ENCODE assay signal across 28 mouse cellular contexts in the genomic region with DNA sequence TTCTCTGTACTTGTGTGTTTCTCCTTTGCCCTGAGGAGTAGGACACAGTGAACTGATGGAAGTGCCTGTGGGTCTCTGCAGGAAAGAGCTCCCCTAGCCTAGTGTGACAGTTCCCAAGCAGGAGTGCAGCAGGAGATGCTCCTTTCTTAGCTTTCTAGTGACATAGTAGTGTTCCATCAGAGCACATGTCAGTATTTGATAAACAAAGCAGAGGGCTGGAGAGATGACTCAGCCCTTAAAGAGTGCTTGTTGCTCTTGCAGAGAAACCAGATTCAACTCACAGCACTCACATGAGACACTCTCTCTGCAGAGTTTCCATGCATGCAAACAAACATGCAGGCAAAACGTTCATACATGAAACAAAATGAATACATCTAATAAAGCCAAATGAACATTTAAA. TPM values are rescaled to one million over a fixed set of nuclear protein-coding genes. Genes with fewer than 3 reads are reported as not detected.
A peak's percentile ranks its signal among the peaks of the same experiment; 100 is the strongest.
DNase-seq lines count a peak whose midpoint lies in the region; ATAC-seq and TF ChIP-seq lines count a peak whose summit lies in the region.
"Had no signal": no experiment of that assay in that cellular context is flagged by ENCODE, and none has a peak within 500 bp of the region (broad histone marks: within the 10 kb centered on the region; RNA-seq: fewer than 3 reads in every experiment).

No protein-coding gene starts in this region.

- H3K36me3 ChIP-seq in heart, embryonic 12.5 days: peaks cover 50% of the 10 kb centered on the region
- no peaks in the 10 kb centered on the region for H3K36me3 ChIP-seq in heart, adult 2 months (ENCODE audit: control insufficient read depth, insufficient read depth, low read length)
- H3K36me3 ChIP-seq in liver, embryonic 16.5 days (ENCODE audit: control insufficient read depth, insufficient read depth): peaks cover 26% of the 10 kb centered on the region
- peaks cover 7% of the 10 kb centered on the region; the same call in 1 of the 2 replicates for H3K36me3 ChIP-seq in kidney, embryonic 16.5 days (ENCODE audit: insufficient read depth, low read length)

- peaks cover 3% of the 10 kb centered on the region; the same call in 1 of the 2 replicates for H3K79me2 ChIP-seq in heart, adult 2 months (replicated peaks; ENCODE audit: control insufficient read depth, insufficient read depth, low read length)

- H3K4me3 ChIP-seq in heart, embryonic 12.5 days: no peak overlapping the region
- no peak overlapping the region for H3K4me3 ChIP-seq in heart, adult 2 months
- no peak overlapping the region for H3K4me3 ChIP-seq in bone marrow, adult 2 months (replicated peaks; ENCODE audit: control insufficient read depth, low read depth, low read length)
- H3K4me3 ChIP-seq in liver, embryonic 16.5 days (ENCODE audit: low read depth, low read length): peak overlapping the region; percentile 29
- no peak overlapping the region for H3K4me3 ChIP-seq in kidney, embryonic 16.5 days (ENCODE audit: low read length)
- H3K4me3 ChIP-seq in cerebellum, adult 2 months (replicated peaks; ENCODE audit: insufficient read depth, low read depth, low read length): no peak overlapping the region
- H3K4me3 ChIP-seq: embryonic facial prominence, embryonic 10.5 days; forebrain, embryonic 12.5 days; limb, embryonic 12.5 days; neural tube, embryonic 15.5 days had no signal

- H3K9ac ChIP-seq in heart, embryonic 12.5 days: no peak overlapping the region
- H3K9ac ChIP-seq in heart, adult 2 months (ENCODE audit: low read depth, low read length): no peak overlapping the region
- no peak overlapping the region; the same call in 1 of the 2 replicates for H3K9ac ChIP-seq in liver, embryonic 16.5 days (ENCODE audit: low read depth, low read length)
- H3K9ac ChIP-seq in kidney, embryonic 16.5 days (replicated peaks; ENCODE audit: low read length): no peak overlapping the region
- H3K9ac ChIP-seq: forebrain, embryonic 12.5 days; limb, embryonic 12.5 days; lung, embryonic 14.5 days; neural tube, embryonic 15.5 days had no signal

- peak overlapping the region; percentile 48 for H3K4me2 ChIP-seq in heart, embryonic 12.5 days
- H3K4me2 ChIP-seq in liver, embryonic 16.5 days (ENCODE audit: low read depth, low read length): peak overlapping the region; percentile 52
- no peak overlapping the region for H3K4me2 ChIP-seq in kidney, embryonic 16.5 days (replicated peaks; ENCODE audit: low read depth, low read length)
- H3K4me2 ChIP-seq: forebrain, embryonic 12.5 days; limb, embryonic 12.5 days; lung, embryonic 14.5 days; midbrain, embryonic 11.5 days; neural tube, embryonic 15.5 days had no signal

- WGBS in heart, embryonic 12.5 days: 79% methylated on average over 1 of the region's 1 CpGs
- 68% methylated on average over 1 of the region's 1 CpGs for WGBS in heart, adult 2 months
- WGBS in bone marrow, adult 2 months: 79% methylated on average over 1 of the region's 1 CpGs
- WGBS in liver, embryonic 16.5 days (ENCODE audit: insufficient replicate concordance): 61% methylated on average over 1 of the region's 1 CpGs
- 78% methylated on average over 1 of the region's 1 CpGs for WGBS in kidney, embryonic 16.5 days
- 93% methylated on average over 1 of the region's 1 CpGs for WGBS in cerebellum, adult 2 months

- DNase-seq in heart, adult 2 months: no peak
- DNase-seq in liver: peak; percentile 51
- DNase-seq in cerebellum, adult 2 months: no peak
- no peak for DNase-seq in testis, postnatal 14 days (ENCODE audit: low spot score)
- DNase-seq: adrenal gland, postnatal 10 days; cerebellum, adult 11 months; cerebellum, postnatal 10 days; gastrocnemius, postnatal 36 days; heart, postnatal 10 days; kidney, adult 9 months; kidney, postnatal 36 days; lung, embryonic 14.5 days; lung, postnatal 4 days; right cerebral cortex, postnatal 14 days had no signal

- peaks cover 18% of the 10 kb centered on the region for H3K4me1 ChIP-seq in heart, embryonic 12.5 days (replicated peaks)
- H3K4me1 ChIP-seq in heart, adult 2 months (ENCODE audit: control insufficient read depth, insufficient read depth, low read length): 0 out of 2 replicates have a peak, but pooled peaks cover 1% of the 10 kb centered on the region
- no peaks in the 10 kb centered on the region; the same call in 1 of the 2 replicates for H3K4me1 ChIP-seq in bone marrow, adult 2 months (ENCODE audit: control insufficient read depth, insufficient read depth, low read length)
- H3K4me1 ChIP-seq in liver, embryonic 16.5 days (ENCODE audit: control insufficient read depth, low read depth, low read length): peaks cover 48% of the 10 kb centered on the region
- H3K4me1 ChIP-seq in kidney, embryonic 16.5 days (ENCODE audit: insufficient read depth, low read length): peaks cover 7% of the 10 kb centered on the region
- peaks cover 5% of the 10 kb centered on the region; the same call in 1 of the 2 replicates for H3K4me1 ChIP-seq in cerebellum, adult 2 months (ENCODE audit: control insufficient read depth, insufficient read depth, low read length)

- ATAC-seq in heart, embryonic 12.5 days (ENCODE audit: insufficient number of reproducible peaks, low FRiP score): peak; percentile 43; the same call in 1 of the 2 replicates
- no peak for ATAC-seq in liver, embryonic 16.5 days (ENCODE audit: low read depth)
- no peak for ATAC-seq in kidney, embryonic 16.5 days (ENCODE audit: low FRiP score, low TSS enrichment)
- ATAC-seq: activated CD4-positive, CD25-positive, alpha-beta regulatory T cell, adult 4 months; CD4-positive, CD25-positive, alpha-beta regulatory T cell, adult 4 months; hindbrain, postnatal 0 days; intestine, embryonic 16.5 days had no signal

- peak overlapping the region; percentile 26 for H3K27ac ChIP-seq in heart, embryonic 12.5 days (ENCODE audit: poor library complexity, severe bottlenecking)
- no peak overlapping the region for H3K27ac ChIP-seq in heart, adult 2 months
- H3K27ac ChIP-seq in bone marrow, adult 2 months (ENCODE audit: control insufficient read depth, insufficient read depth, low read depth, low read length, poor library complexity): peak overlapping the region; percentile 3; the same call in 1 of the 2 replicates
- H3K27ac ChIP-seq in liver, embryonic 16.5 days (ENCODE audit: low read length): peak overlapping the region; percentile 88
- H3K27ac ChIP-seq in kidney, embryonic 16.5 days (ENCODE audit: low read length): no peak overlapping the region
- H3K27ac ChIP-seq in cerebellum, adult 2 months (ENCODE audit: insufficient read depth, low read length): no peak overlapping the region
- H3K27ac ChIP-seq: embryonic facial prominence, embryonic 10.5 days; forebrain, embryonic 12.5 days; hindbrain, postnatal 0 days; limb, embryonic 12.5 days; neural tube, embryonic 15.5 days; stomach, postnatal 0 days had no signal

- TF ChIP-seq POLR2A in heart, adult 2 months (IDR thresholded peaks at IDR 0.05; ENCODE audit: insufficient read depth, low read depth, low read length): no peak
- TF ChIP-seq POLR2A in bone marrow, adult 2 months (IDR thresholded peaks at IDR 0.05; ENCODE audit: borderline replicate concordance, control insufficient read depth, low read depth, low read length): no peak
- no peak for TF ChIP-seq POLR2A in cerebellum, adult 2 months (IDR thresholded peaks at IDR 0.05; ENCODE audit: borderline replicate concordance, insufficient read depth, low read length)

- no peaks in the 10 kb centered on the region for H3K27me3 ChIP-seq in heart, embryonic 12.5 days (replicated peaks)
- no peaks in the 10 kb centered on the region for H3K27me3 ChIP-seq in heart, adult 2 months (ENCODE audit: control insufficient read depth, insufficient read depth, low read length)
- H3K27me3 ChIP-seq in liver, embryonic 16.5 days (ENCODE audit: control insufficient read depth, insufficient read depth, low read depth, low read length): no peaks in the 10 kb centered on the region
- H3K27me3 ChIP-seq in kidney, embryonic 16.5 days (ENCODE audit: insufficient read depth, low read length): no peaks in the 10 kb centered on the region
- H3K27me3 ChIP-seq in cerebellum, adult 2 months (ENCODE audit: control insufficient read depth, insufficient read depth, low read length): no peaks in the 10 kb centered on the region
- H3K27me3 ChIP-seq: forebrain, embryonic 12.5 days; neural tube, embryonic 15.5 days had no signal

- TF ChIP-seq CTCF in heart, adult 2 months (IDR thresholded peaks at IDR 0.05): no peak
- TF ChIP-seq CTCF in bone marrow, adult 2 months (IDR thresholded peaks at IDR 0.05; ENCODE audit: control insufficient read depth, insufficient read depth, low read length): no peak
- no peak for TF ChIP-seq CTCF in cerebellum, adult 2 months (IDR thresholded peaks at IDR 0.05; ENCODE audit: borderline replicate concordance, insufficient read depth, low read depth, low read length)

- TF ChIP-seq EP300 in heart, adult 2 months (IDR thresholded peaks at IDR 0.05; ENCODE audit: insufficient read depth, low read depth, low read length): no peak

- intact Hi-C loops in heart, adult 2 months (cut with DNase I): no loop called here

- H3K9me3 ChIP-seq in heart, embryonic 12.5 days (replicated peaks): no peaks in the 10 kb centered on the region
- no peaks in the 10 kb centered on the region for H3K9me3 ChIP-seq in liver, embryonic 16.5 days (replicated peaks; ENCODE audit: control insufficient read depth, low read length)
- no peaks in the 10 kb centered on the region for H3K9me3 ChIP-seq in kidney, embryonic 16.5 days (ENCODE audit: low read length)
- H3K9me3 ChIP-seq: embryonic facial prominence, embryonic 10.5 days; forebrain, embryonic 12.5 days; limb, embryonic 12.5 days; neural tube, embryonic 15.5 days had no signal

RNA-seq across cellular contexts. Expression of a gene that starts 4.9 kb away (rescaled TPM):
- polyA plus RNA-seq in heart, embryonic 12.5 days (2016; fragmentation: Nextera tagmentation; extraction: Ambion mirVana): 11.0 and 12.3 TPM in 2 replicates
- total RNA-seq in heart, adult 2 months (2021): 10 to 100 TPM; 17.9 to 19.4 TPM
- 8.1 and 13.1 TPM in 2 replicates for polyA plus RNA-seq in heart, adult 2 months (2012; rRNA removed)
- 25.8 and 40.9 TPM in 2 replicates for polyA plus RNA-seq in bone marrow, adult 2 months (2011; ENCODE audit: insufficient read depth, insufficient read length, low replicate concordance, missing spikeins)
- 9.2 and 9.6 TPM in 2 replicates for polyA plus RNA-seq in liver, embryonic 16.5 days (2015; fragmentation: Nextera tagmentation; extraction: Ambion mirVana)
- 5.0 and 6.6 TPM in 2 replicates for polyA plus RNA-seq in kidney, embryonic 16.5 days (2015; fragmentation: Nextera tagmentation; extraction: Ambion mirVana)
- 17.2 and 20.1 TPM in 2 replicates for polyA plus RNA-seq in cerebellum, adult 2 months (2012; rRNA removed)

RNA-seq across cellular contexts. Expression of a gene that starts 50.8 kb away (rescaled TPM):
- 4.8 and 6.0 TPM in 2 replicates for polyA plus RNA-seq in heart, embryonic 12.5 days (2016; fragmentation: Nextera tagmentation; extraction: Ambion mirVana)
- 1 to 10 TPM; 5.0 to 5.1 TPM for total RNA-seq in heart, adult 2 months (2021)
- polyA plus RNA-seq in heart, adult 2 months (2012; rRNA removed): 5.0 and 5.3 TPM in 2 replicates
- 2.7 and 6.8 TPM in 2 replicates for polyA plus RNA-seq in bone marrow, adult 2 months (2011; ENCODE audit: insufficient read depth, insufficient read length, low replicate concordance, missing spikeins)
- polyA plus RNA-seq in liver, embryonic 16.5 days (2015; fragmentation: Nextera tagmentation; extraction: Ambion mirVana): 1.5 and 2.0 TPM in 2 replicates
- 10.7 and 11.3 TPM in 2 replicates for polyA plus RNA-seq in kidney, embryonic 16.5 days (2015; fragmentation: Nextera tagmentation; extraction: Ambion mirVana)
- 17.6 and 20.0 TPM in 2 replicates for polyA plus RNA-seq in cerebellum, adult 2 months (2012; rRNA removed)

Comparison
In these comparisons a context has a peak if more than half of its experiments do, and no peak if none do; other contexts are left out.
1. H3K27ac ChIP-seq: peak in heart, embryonic 12.5 days (single experiment), bone marrow, adult 2 months (single experiment) and liver, embryonic 16.5 days (single experiment); none in heart, adult 2 months (single experiment), kidney, embryonic 16.5 days (single experiment) and cerebellum, adult 2 months (single experiment).